Mouse (Mus musculus) liver, embryonic 14.5 days (tissue): ENCODE measurements at regions not wholly inside any gene's neighbourhood (a gene's known extent, or its start where the extent isn't known, plus 50 kb on each side); places are given as distances from the start of the nearest gene placed in this dataset.

Source experiments
- CTCF ChIP-seq: IDR thresholded peaks from 2 replicates; pipeline ENCODE4 v1.5.1; 2016; ENCODE audit warnings: antibody characterized with exemption, low read depth, control low read depth
- EP300 ChIP-seq: IDR thresholded peaks from 2 replicates; pipeline ENCODE4 v1.6.1; 2016; ENCODE audit warnings: antibody characterized with exemption, low read depth

GRCm38 (mm10) chr12:77598334-77598715 lies 360.4 kb downstream of the Fut8 start:
- TF ChIP-seq EP300 = no peak
- TF ChIP-seq CTCF = no peak
